Mouse (Mus musculus): Measurements from ENCODE around the gene Nme7.

Gene Nme7

DNA sequence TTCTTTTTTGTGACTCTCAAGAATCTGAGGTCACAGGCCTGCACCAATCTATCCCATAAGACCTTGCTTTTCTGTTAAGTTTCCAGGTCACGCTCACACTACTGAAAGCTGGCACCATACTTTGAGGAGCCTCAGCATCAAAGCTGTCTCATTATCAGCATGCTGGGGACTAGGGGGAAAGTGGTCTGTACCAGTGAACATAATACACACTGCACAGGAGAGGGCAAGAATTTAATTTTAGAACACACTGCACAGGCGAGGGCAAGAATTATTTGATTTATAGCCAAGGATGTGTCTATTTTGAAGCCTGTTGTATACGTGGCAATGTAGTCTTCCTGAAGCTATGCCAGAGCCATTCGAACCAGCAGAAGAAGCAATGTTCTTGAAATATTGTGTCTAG is 64.2 kb downstream of the Nme7 start:
- in situ Hi-C loops (cut with MboI; ENCODE audit: low pct_unique_long_range_greater_than_20kb in 1 of 2, low sequenced_read_pairs in 2 of 2, unreplicated experiment in 1 of 2) = no loop called here

GRCm38 (mm10) chr1:164369781-164370180 is 65.9 kb downstream of the Nme7 start:
- in situ Hi-C loops (cut with MboI; ENCODE audit: low pct_unique_long_range_greater_than_20kb in 1 of 2, low sequenced_read_pairs in 2 of 2, unreplicated experiment in 1 of 2) = no loop called here

- in situ Hi-C loops (cut with MboI; ENCODE audit: low pct_unique_long_range_greater_than_20kb in 1 of 2, low sequenced_read_pairs in 2 of 2, unreplicated experiment in 1 of 2) = no loop called here
These were observed 69.1 kb downstream of the Nme7 start for GRCm38 (mm10) chr1:164373029-164373428.

GRCm38 (mm10) chr1:164374020-164374419 is 70.1 kb downstream of the Nme7 start:
- in situ Hi-C loops (cut with MboI; ENCODE audit: low pct_unique_long_range_greater_than_20kb in 1 of 2, low sequenced_read_pairs in 2 of 2, unreplicated experiment in 1 of 2) = no loop called here

- in situ Hi-C loops (cut with MboI; ENCODE audit: low pct_unique_long_range_greater_than_20kb in 1 of 2, low sequenced_read_pairs in 2 of 2, unreplicated experiment in 1 of 2) = no loop called here
These were observed 71.7 kb downstream of the Nme7 start for GRCm38 (mm10) chr1:164375626-164376025.

DNA sequence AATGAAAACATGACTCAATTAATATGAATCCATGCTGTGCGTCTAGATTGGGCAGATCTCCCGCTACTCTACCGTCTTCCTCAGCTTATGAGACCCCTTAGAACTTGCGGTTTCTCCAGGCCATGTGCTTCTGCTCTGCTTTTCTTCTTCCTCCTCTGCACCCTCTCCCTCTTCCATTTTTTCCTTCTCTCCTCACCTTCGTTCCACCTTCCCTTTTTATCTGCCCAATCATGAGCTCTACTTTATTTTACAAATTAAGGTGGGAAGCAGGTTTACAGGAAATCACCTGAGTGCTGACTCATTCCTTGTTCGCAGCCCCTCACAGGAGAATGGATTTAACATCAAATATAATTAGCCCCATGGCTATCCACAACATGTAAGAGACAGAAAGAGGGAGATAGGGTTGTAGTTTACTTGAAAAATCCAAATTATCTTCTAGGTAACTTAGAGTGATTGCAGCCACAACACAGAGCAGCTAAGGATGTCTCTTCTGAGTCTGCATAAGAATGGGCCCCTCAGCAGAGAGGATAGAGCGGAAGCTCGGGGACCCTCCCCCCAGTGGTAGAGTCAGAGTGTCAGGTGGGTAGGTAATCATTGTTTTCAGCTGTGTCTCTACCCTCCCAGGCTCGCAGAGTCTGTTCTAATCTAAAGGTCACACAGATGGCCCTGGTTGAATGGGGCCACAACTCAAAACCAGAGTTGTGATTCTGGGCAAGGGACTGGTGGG is 73.0 kb downstream of the Nme7 start:
- in situ Hi-C loops (cut with MboI; ENCODE audit: low pct_unique_long_range_greater_than_20kb in 1 of 2, low sequenced_read_pairs in 2 of 2, unreplicated experiment in 1 of 2) = no loop called here

DNA sequence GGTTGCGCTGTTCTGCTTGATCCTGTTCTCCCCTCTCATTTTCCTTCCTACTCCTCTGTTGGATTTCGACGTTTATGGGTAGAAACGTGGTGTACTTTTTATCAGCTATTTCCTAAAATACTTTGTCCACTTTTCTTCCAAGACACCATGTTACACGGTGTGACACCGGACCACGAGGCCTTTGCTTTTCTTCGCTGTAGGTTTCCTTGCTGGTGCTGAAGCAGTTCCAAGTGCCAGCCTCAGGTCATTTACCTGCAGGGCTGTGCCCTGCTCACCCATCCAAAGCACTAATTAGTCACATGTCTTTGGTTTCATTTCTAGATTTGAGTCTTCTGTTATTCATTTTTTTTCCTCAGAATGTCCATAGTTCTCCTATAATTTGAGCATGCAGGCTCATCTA is 79.7 kb downstream of the Nme7 start:
- in situ Hi-C loops (cut with MboI; ENCODE audit: low pct_unique_long_range_greater_than_20kb in 1 of 2, low sequenced_read_pairs in 2 of 2, unreplicated experiment in 1 of 2) = no loop called here

DNA sequence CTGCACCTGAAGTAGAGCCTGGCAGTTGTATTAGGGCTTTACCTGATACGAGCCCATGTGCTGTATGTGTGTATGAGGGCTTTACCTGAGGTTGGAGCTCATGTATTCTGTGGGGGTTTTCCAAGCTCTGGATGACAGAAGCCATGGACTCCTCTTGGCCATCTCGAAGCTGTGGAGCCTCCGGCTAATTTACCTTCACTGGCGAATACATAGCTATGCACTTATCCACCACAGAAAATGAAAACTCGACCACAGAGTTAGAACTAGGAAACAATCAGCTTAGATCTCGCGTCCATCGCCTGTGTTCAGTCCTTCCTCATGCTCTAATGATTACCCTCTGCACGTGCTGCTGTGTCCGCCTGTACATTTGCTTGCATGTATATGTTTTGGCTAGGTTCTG is 80.4 kb downstream of the Nme7 start:
- in situ Hi-C loops (cut with MboI; ENCODE audit: low pct_unique_long_range_greater_than_20kb in 1 of 2, low sequenced_read_pairs in 2 of 2, unreplicated experiment in 1 of 2) = no loop called here

DNA sequence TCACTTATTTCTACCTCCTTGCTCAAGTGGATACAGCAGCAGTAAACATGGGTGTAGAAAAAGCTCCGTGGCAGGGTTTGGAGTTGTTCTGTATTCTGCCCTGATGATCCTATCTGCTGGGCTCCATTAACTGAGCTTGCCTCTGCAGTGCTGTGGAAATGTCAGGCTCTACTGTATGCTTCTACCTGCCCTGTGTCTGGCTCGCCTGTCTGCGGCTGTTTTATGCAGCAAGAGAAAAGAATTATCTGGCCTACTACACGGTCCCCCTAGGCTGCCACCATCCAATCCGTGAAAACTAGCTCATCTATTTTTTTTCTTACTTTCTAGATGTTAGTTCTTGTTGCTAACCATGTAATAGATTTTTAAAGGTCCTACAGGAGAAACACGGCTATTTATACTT is 81.1 kb downstream of the Nme7 start:
- in situ Hi-C loops (cut with MboI; ENCODE audit: low pct_unique_long_range_greater_than_20kb in 1 of 2, low sequenced_read_pairs in 2 of 2, unreplicated experiment in 1 of 2) = no loop called here

DNA sequence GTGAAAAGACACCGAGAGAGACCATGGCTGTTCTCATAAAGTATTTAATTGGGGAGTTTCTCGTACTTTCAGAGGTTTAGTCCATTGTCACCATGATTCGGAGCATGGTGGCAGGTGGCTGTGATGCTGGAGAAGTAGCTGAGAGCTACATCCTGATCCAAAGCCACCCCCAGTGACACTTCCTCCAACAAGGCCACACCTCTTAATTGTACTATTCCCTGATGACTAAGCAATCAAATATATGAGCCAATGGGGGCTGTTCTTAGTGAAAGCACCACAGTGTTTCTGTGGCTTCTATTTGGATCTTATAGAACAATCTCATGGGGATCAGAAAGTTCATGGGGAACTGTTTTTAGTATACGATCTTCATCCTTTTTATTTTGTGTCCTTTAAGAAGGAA is 85.8 kb downstream of the Nme7 start:
- in situ Hi-C loops (cut with MboI; ENCODE audit: low pct_unique_long_range_greater_than_20kb in 1 of 2, low sequenced_read_pairs in 2 of 2, unreplicated experiment in 1 of 2) = no loop called here

DNA sequence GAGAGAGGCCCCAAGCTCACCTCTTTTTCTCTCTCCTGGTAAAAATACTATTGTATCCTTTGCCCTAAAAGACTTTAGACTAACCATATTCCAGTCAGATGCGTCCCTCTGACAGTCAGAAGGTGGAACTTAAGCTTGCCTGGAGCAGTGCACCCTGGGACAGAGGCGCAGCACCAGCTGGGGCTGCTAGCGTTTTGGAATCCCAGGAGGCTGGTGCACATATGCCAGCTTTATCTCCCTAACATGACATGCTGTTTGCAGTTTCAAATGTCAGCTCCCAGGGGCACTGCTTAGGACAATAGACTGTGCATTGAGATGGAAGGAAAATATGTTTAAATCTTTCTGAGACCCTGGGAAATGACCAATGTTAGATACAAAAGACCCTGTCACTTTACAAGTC is 88.3 kb downstream of the Nme7 start:
- in situ Hi-C loops (cut with MboI; ENCODE audit: low pct_unique_long_range_greater_than_20kb in 1 of 2, low sequenced_read_pairs in 2 of 2, unreplicated experiment in 1 of 2) = no loop called here

DNA sequence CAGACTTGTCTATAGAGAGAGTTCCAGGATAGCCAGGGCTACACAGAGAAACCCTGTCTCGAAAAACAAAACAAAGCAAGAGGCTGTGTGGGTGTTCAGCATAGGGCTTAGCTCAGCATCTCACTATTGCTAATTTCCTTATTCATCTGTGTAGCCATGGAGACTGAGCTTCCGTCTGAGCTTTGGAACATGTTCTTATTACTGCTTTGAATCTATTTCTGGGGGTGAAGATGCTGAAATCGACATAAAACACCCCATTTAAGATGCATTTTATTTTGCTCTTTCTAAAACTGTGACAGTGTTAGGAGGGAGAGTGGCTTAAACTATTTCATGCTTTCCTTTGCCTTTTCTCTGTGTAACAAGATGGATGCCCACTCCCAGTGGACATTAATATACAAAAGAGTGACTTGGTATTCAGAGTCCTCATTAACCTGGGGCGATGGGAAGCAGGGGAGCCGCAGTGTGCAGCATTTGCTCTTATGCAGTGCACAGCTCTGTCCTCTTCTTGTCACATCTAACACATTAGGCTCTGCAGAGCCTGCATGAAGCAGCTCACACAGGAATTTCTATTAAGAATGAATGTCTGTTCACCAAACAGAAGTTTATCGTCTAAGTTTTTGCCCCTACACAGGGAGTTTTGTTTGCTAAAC is 91.3 kb downstream of the Nme7 start:
- in situ Hi-C loops (cut with MboI; ENCODE audit: low pct_unique_long_range_greater_than_20kb in 1 of 2, low sequenced_read_pairs in 2 of 2, unreplicated experiment in 1 of 2) = no loop called here

- in situ Hi-C loops (cut with MboI; ENCODE audit: low pct_unique_long_range_greater_than_20kb in 1 of 2, low sequenced_read_pairs in 2 of 2, unreplicated experiment in 1 of 2) = no loop called here
These were observed 93.8 kb downstream of the Nme7 start for GRCm38 (mm10) chr1:164397672-164398071.

GRCm38 (mm10) chr1:164399578-164399977 is 95.7 kb downstream of the Nme7 start:
- in situ Hi-C loops (cut with MboI; ENCODE audit: low pct_unique_long_range_greater_than_20kb in 1 of 2, low sequenced_read_pairs in 2 of 2, unreplicated experiment in 1 of 2) = no loop called here

DNA sequence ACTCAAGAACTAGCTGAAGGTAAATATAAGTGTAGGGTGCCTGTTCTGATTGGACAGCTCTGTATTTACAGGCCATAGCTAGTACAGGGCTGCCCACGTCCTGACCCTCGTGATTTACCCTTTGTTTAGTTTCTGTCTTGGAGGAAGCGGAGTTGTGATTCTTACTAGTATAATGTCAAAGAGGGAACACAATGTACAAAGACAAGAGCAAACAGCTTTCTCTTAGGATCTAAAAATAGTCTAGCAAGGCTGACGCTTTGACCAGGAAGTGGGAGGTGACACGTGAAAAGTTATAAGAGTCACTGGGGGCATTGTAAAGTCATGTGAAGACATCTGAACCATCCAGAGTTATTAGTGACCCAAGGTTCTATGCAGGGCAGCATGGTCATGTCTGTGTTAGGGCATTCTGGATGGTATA is 101.5 kb downstream of the Nme7 start:
- in situ Hi-C loops (cut with MboI; ENCODE audit: low pct_unique_long_range_greater_than_20kb in 1 of 2, low sequenced_read_pairs in 2 of 2, unreplicated experiment in 1 of 2) = no loop called here

- in situ Hi-C loops (cut with MboI; ENCODE audit: low pct_unique_long_range_greater_than_20kb in 1 of 2, low sequenced_read_pairs in 2 of 2, unreplicated experiment in 1 of 2) = no loop called here
These were observed 102.6 kb downstream of the Nme7 start for GRCm38 (mm10) chr1:164406506-164406905.

DNA sequence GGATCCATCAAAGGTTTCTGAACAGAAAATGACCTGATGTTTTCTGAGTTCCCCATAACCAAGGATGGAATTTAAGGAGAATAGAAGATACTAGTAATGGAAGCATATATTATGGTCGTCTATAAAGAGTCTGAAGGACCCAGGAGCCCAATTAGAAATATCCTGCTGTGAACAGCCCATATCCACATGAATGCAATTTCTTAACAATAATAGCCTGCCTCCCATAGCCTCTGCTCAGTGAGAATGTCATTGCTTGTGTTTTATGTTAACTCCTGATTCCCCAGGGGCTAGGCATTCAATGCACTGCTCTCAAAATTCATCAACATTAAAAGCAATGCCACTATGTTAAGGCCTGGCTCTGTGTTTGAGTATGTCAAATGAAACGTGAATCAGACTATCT is 104.7 kb downstream of the Nme7 start:
- in situ Hi-C loops (cut with MboI; ENCODE audit: low pct_unique_long_range_greater_than_20kb in 1 of 2, low sequenced_read_pairs in 2 of 2, unreplicated experiment in 1 of 2) = no loop called here

DNA sequence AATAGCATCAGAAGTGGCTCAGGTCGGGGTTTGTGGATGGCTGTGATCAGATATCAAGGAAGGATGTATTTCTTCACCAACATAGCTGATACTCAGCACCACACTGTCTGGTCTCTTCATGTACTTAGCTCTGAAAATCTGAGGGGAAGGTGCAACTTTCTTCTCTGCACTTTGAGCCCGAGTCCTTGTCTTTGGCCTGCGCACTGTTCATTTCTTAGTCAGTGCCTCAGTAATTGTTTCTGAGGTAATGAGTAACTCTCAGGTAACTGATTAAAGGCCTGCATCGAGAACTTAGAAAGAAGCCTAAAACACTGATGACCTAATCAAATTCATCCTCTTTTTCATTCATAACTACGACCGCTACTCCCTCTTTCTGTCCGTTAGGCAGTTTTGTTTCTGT is 107.4 kb downstream of the Nme7 start:
- in situ Hi-C loops (cut with MboI; ENCODE audit: low pct_unique_long_range_greater_than_20kb in 1 of 2, low sequenced_read_pairs in 2 of 2, unreplicated experiment in 1 of 2) = no loop called here

DNA sequence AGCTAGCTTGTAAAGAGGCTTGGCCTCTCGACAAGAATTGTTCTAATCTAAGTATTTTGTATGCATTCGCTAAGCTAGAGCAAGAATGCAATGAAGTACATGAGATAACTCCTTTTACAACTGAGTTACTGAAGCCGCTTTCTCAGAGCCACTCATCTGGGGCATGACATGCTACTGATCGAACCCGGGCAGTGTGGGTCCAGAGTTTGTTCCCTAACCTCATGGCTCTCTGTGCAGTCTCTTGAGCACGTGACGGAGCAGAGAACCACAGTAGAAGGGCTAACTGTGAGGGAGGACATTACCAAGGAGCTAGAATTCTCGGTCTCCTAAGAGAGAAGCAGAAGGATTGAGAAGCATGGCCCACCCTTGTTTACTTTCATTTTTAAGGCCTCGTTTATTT is 109.0 kb downstream of the Nme7 start:
- in situ Hi-C loops (cut with MboI; ENCODE audit: low pct_unique_long_range_greater_than_20kb in 1 of 2, low sequenced_read_pairs in 2 of 2, unreplicated experiment in 1 of 2) = no loop called here

GRCm38 (mm10) chr1:164413608-164414007 is 109.7 kb downstream of the Nme7 start:
- in situ Hi-C loops (cut with MboI; ENCODE audit: low pct_unique_long_range_greater_than_20kb in 1 of 2, low sequenced_read_pairs in 2 of 2, unreplicated experiment in 1 of 2) = no loop called here

Data from mouse embryonic stem cell (cell line).